Comparison of ENCODE assay signal across 10 mouse cellular contexts in genomic region chr12:64692196-64693169, GRCm38 (mm10).
DNase-seq lines count a peak whose midpoint lies in the region; ATAC-seq and TF ChIP-seq lines count a peak whose summit lies in the region.
"Had no signal": no experiment of that assay in that cellular context is flagged by ENCODE, and none has a peak within 500 bp of the region (broad histone marks: within the 10 kb centered on the region; RNA-seq: fewer than 3 reads in every experiment).

No protein-coding gene starts in this region.

- H3K9me3 ChIP-seq in lung, embryonic 14.5 days (ENCODE audit: low read depth, low read length), result no peaks in the 10 kb centered on the region
- H3K9me3 ChIP-seq in hindbrain, embryonic 13.5 days, result no peaks in the 10 kb centered on the region
- H3K9me3 ChIP-seq in midbrain, embryonic 13.5 days, result no peaks in the 10 kb centered on the region
- no peaks in the 10 kb centered on the region for H3K9me3 ChIP-seq in stomach, postnatal 0 days (ENCODE audit: control insufficient read depth, low read length)

- H3K27me3 ChIP-seq in lung, embryonic 14.5 days (ENCODE audit: insufficient read depth, low read length), result no peaks in the 10 kb centered on the region
- H3K27me3 ChIP-seq in hindbrain, embryonic 13.5 days, result no peaks in the 10 kb centered on the region
- no peaks in the 10 kb centered on the region for H3K27me3 ChIP-seq in midbrain, embryonic 13.5 days
- H3K27me3 ChIP-seq in stomach, postnatal 0 days (ENCODE audit: control insufficient read depth, insufficient read depth, low read length), result no peaks in the 10 kb centered on the region

- H3K27ac ChIP-seq in lung, embryonic 14.5 days (ENCODE audit: low read depth), result peak overlapping the region; percentile 20; the same call in 1 of the 2 replicates
- peak overlapping the region; percentile 12; the same call in 1 of the 2 replicates for H3K27ac ChIP-seq in hindbrain, embryonic 13.5 days
- peak overlapping the region; percentile 51 for H3K27ac ChIP-seq in midbrain, embryonic 13.5 days
- H3K27ac ChIP-seq in stomach, postnatal 0 days (replicated peaks), result 0 out of 2 replicates have a peak overlapping the region, but pooled peaks have one; percentile 20
- H3K27ac ChIP-seq: layer of hippocampus, adult 2 months; liver, embryonic 14.5 days had no signal

- no peaks in the 10 kb centered on the region for H3K36me3 ChIP-seq in lung, embryonic 14.5 days (ENCODE audit: insufficient read depth)
- no peaks in the 10 kb centered on the region for H3K36me3 ChIP-seq in hindbrain, embryonic 13.5 days
- H3K36me3 ChIP-seq in midbrain, embryonic 13.5 days, result no peaks in the 10 kb centered on the region
- H3K36me3 ChIP-seq in stomach, postnatal 0 days (ENCODE audit: control insufficient read depth, insufficient read depth, low read length), result no peaks in the 10 kb centered on the region

- DNase-seq in lung, embryonic 14.5 days, result peak; percentile 11
- no peak for DNase-seq in lung, postnatal 4 days
- DNase-seq in stomach, postnatal 0 days (ENCODE audit: low spot score), result peak; percentile 14
- DNase-seq in gastrocnemius, adult 18-20 months (ENCODE audit: low spot score), result no peak
- DNase-seq: cerebellum, adult 9-10 months had no signal

- 16% methylated on average over 10 of the region's 10 CpGs for WGBS in lung, embryonic 14.5 days
- WGBS in hindbrain, embryonic 13.5 days, result 28% methylated on average over 10 of the region's 10 CpGs
- 30% methylated on average over 10 of the region's 10 CpGs for WGBS in midbrain, embryonic 13.5 days
- 21% methylated on average over 10 of the region's 10 CpGs for WGBS in stomach, postnatal 0 days

- H3K4me3 ChIP-seq in lung, embryonic 14.5 days (ENCODE audit: low read depth, low read length), result no peak overlapping the region
- no peak overlapping the region for H3K4me3 ChIP-seq in hindbrain, embryonic 13.5 days
- H3K4me3 ChIP-seq in midbrain, embryonic 13.5 days (replicated peaks), result no peak overlapping the region
- H3K4me3 ChIP-seq in stomach, postnatal 0 days (ENCODE audit: low read depth, low read length), result no peak overlapping the region
- H3K4me3 ChIP-seq: layer of hippocampus, adult 2 months had no signal

- no peak for TF ChIP-seq CTCF in lung, embryonic 14.5 days (IDR thresholded peaks at IDR 0.05; ENCODE audit: low read depth)
- no peak for TF ChIP-seq CTCF in stomach, postnatal 0 days (IDR thresholded peaks at IDR 0.05; ENCODE audit: low read depth)

- ATAC-seq in lung, embryonic 14.5 days (ENCODE audit: insufficient read depth), result peak; percentile 84
- peak; percentile 46; the same call in 1 of the 2 replicates for ATAC-seq in hindbrain, embryonic 13.5 days (ENCODE audit: low FRiP score)
- peak; percentile 88 for ATAC-seq in midbrain, embryonic 13.5 days
- ATAC-seq in stomach, postnatal 0 days (ENCODE audit: low FRiP score, low TSS enrichment), result peak; percentile 80
- ATAC-seq in granulocyte monocyte progenitor cell, adult 5-6 weeks (replicated peaks; ENCODE audit: poor library complexity, severe bottlenecking), result no peak

- no peak overlapping the region for H3K9ac ChIP-seq in lung, embryonic 14.5 days
- H3K9ac ChIP-seq in hindbrain, embryonic 13.5 days, result no peak overlapping the region
- no peak overlapping the region for H3K9ac ChIP-seq in midbrain, embryonic 13.5 days (replicated peaks)
- H3K9ac ChIP-seq in stomach, postnatal 0 days (ENCODE audit: low read length), result no peak overlapping the region
- H3K9ac ChIP-seq: liver, embryonic 14.5 days had no signal

- no peaks in the 10 kb centered on the region for H3K4me1 ChIP-seq in lung, embryonic 14.5 days (ENCODE audit: insufficient read depth)
- peaks cover 9% of the 10 kb centered on the region for H3K4me1 ChIP-seq in hindbrain, embryonic 13.5 days (replicated peaks)
- peaks cover 11% of the 10 kb centered on the region for H3K4me1 ChIP-seq in midbrain, embryonic 13.5 days (replicated peaks)
- no peaks in the 10 kb centered on the region for H3K4me1 ChIP-seq in stomach, postnatal 0 days (replicated peaks; ENCODE audit: control insufficient read depth, insufficient read depth)

- peak overlapping the region; percentile 16; the same call in 1 of the 2 replicates for H3K4me2 ChIP-seq in lung, embryonic 14.5 days
- 0 out of 2 replicates have a peak overlapping the region, but pooled peaks have one; percentile 15 for H3K4me2 ChIP-seq in hindbrain, embryonic 13.5 days
- no peak overlapping the region for H3K4me2 ChIP-seq in midbrain, embryonic 13.5 days (replicated peaks)
- H3K4me2 ChIP-seq in stomach, postnatal 0 days (replicated peaks; ENCODE audit: low read depth), result no peak overlapping the region; the same call in 1 of the 2 replicates

- no peak for TF ChIP-seq EP300 in stomach, postnatal 0 days (optimal IDR thresholded peaks at IDR 0.05)

Comparison
In these comparisons a context has a peak if more than half of its experiments do, and no peak if none do; other contexts are left out.
1. DNase-seq: peak in lung, embryonic 14.5 days (single experiment) and stomach, postnatal 0 days (single experiment); none in lung, postnatal 4 days (0 of 2) and gastrocnemius, adult 18-20 months (single experiment).
2. H3K4me2 ChIP-seq: peak in lung, embryonic 14.5 days (single experiment) and hindbrain, embryonic 13.5 days (single experiment); none in midbrain, embryonic 13.5 days (single experiment) and stomach, postnatal 0 days (single experiment).
3. Peak in every context shown above with its lines, with median percentiles within 50 percentile points of each other: H3K27ac ChIP-seq.